Comparison of ENCODE assay signal across 8 mouse cellular contexts in the genomic region with DNA sequence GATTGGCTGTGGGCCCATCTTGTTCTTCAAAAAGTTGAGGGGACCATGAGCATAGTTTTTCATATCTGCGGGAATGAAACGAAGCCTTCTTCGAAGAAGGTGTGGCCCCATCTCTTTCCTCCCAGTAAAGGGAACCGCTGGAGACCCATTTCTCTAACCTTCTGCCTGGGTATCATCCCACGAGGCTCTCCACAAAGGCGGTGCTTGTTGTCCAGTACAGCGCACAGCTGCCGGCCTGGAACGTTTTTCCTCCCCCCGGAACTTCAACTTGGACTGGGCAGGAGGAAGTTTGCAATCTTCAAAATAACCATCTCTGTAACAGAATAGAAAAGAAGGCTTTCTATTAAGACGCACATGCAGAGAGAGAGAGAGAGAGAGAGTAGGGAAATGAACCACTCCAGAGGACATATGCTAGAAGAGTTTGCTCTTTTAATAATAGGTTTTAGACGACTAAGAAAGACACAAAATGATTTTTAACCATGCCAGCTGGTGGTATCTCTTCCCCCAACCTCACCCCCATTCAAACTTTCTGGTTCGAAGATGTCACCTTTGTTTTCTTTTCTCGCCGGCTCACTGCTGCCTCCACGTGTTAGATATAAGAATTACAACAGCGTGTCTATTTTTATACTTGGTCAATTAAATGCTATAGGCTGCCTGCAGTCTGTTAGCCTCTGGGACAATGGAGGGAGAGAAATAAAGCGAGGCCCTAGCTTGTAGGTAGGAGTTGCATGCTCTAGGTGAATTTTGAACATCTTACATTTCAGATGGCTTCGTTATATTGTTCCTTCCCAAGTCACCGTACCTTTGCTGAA. TPM values are rescaled to one million over a fixed set of nuclear protein-coding genes. Genes with fewer than 3 reads are reported as not detected.
DNase-seq lines count a peak whose midpoint lies in the region; ATAC-seq and TF ChIP-seq lines count a peak whose summit lies in the region.

No protein-coding gene starts in this region.

- H3K9me3 ChIP-seq in intestine, embryonic 15.5 days: no peaks in the 10 kb centered on the region
- H3K9me3 ChIP-seq in midbrain, embryonic 14.5 days (ENCODE audit: control insufficient read depth, low read length): no peaks in the 10 kb centered on the region

- ATAC-seq in intestine, embryonic 15.5 days: peak; percentile 50
- no peak for ATAC-seq in midbrain, embryonic 14.5 days (ENCODE audit: low FRiP score, low TSS enrichment)

- peak; percentile 42 to 47 for DNase-seq in urinary bladder, postnatal 36 days (ENCODE audit: low spot score in 2 of 2)
- DNase-seq in urinary bladder, adult 2 months (ENCODE audit: low spot score): no peak
- DNase-seq in cerebellum, adult 2 months: peak; percentile 50 to 53
- peak; percentile 44 to 66 for DNase-seq in frontal cortex, postnatal 36 days (ENCODE audit: low spot score in 2 of 2)
- DNase-seq in left cerebral cortex, postnatal 4 days: peak; percentile 47
- DNase-seq in midbrain, embryonic 14.5 days: peak; percentile 84
- peak; percentile 82 for DNase-seq in thymus, postnatal 0 days (ENCODE audit: low spot score)

- H3K27me3 ChIP-seq in cerebellum, adult 2 months (ENCODE audit: control insufficient read depth, insufficient read depth, low read length): no peaks in the 10 kb centered on the region
- H3K27me3 ChIP-seq in intestine, embryonic 15.5 days (replicated peaks): no peaks in the 10 kb centered on the region
- H3K27me3 ChIP-seq in midbrain, embryonic 14.5 days (ENCODE audit: control insufficient read depth, insufficient read depth, low read length): no peaks in the 10 kb centered on the region

- intact Hi-C loops in left cerebral cortex, postnatal 4 days (cut with DNase I): no loop called here

- no peak overlapping the region for H3K9ac ChIP-seq in intestine, embryonic 15.5 days
- H3K9ac ChIP-seq in midbrain, embryonic 14.5 days (replicated peaks; ENCODE audit: low read length): no peak overlapping the region

- peak; percentile 54; the same call in 1 of the 2 replicates for TF ChIP-seq CTCF in cerebellum, adult 2 months (IDR thresholded peaks at IDR 0.05; ENCODE audit: borderline replicate concordance, insufficient read depth, low read depth, low read length)

- H3K36me3 ChIP-seq in intestine, embryonic 15.5 days: no peaks in the 10 kb centered on the region
- H3K36me3 ChIP-seq in midbrain, embryonic 14.5 days (ENCODE audit: control insufficient read depth, insufficient read depth, low read length): no peaks in the 10 kb centered on the region

- TF ChIP-seq POLR2A in cerebellum, adult 2 months (IDR thresholded peaks at IDR 0.05; ENCODE audit: borderline replicate concordance, insufficient read depth, low read length): no peak

- H3K4me2 ChIP-seq in intestine, embryonic 15.5 days (replicated peaks): peak overlapping the region; percentile 30; the same call in 1 of the 2 replicates
- H3K4me2 ChIP-seq in midbrain, embryonic 14.5 days (ENCODE audit: low read length): no peak overlapping the region

- H3K4me3 ChIP-seq in cerebellum, adult 2 months (replicated peaks; ENCODE audit: insufficient read depth, low read depth, low read length): no peak overlapping the region
- no peak overlapping the region for H3K4me3 ChIP-seq in intestine, embryonic 15.5 days (replicated peaks)
- H3K4me3 ChIP-seq in midbrain, embryonic 14.5 days (replicated peaks; ENCODE audit: low read depth, low read length): no peak overlapping the region

- 27% methylated on average over 20 of the region's 20 CpGs for WGBS in cerebellum, adult 2 months
- WGBS in intestine, embryonic 15.5 days: 28% methylated on average over 20 of the region's 20 CpGs
- WGBS in midbrain, embryonic 14.5 days: 50% methylated on average over 20 of the region's 20 CpGs

- H3K4me1 ChIP-seq in cerebellum, adult 2 months (ENCODE audit: control insufficient read depth, insufficient read depth, low read length): no peaks in the 10 kb centered on the region
- H3K4me1 ChIP-seq in intestine, embryonic 15.5 days (replicated peaks): peaks cover 3% of the 10 kb centered on the region; the same call in 1 of the 2 replicates
- H3K4me1 ChIP-seq in midbrain, embryonic 14.5 days (ENCODE audit: control insufficient read depth, insufficient read depth, low read length): peaks cover 18% of the 10 kb centered on the region

- H3K27ac ChIP-seq in cerebellum, adult 2 months (ENCODE audit: insufficient read depth, low read length): no peak overlapping the region
- peak overlapping the region; percentile 82 for H3K27ac ChIP-seq in intestine, embryonic 15.5 days
- H3K27ac ChIP-seq in midbrain, embryonic 14.5 days (replicated peaks; ENCODE audit: low read depth, low read length): no peak overlapping the region

RNA-seq across cellular contexts. Expression of a gene that starts 9.1 kb away (rescaled TPM):
- polyA plus RNA-seq in urinary bladder, adult 2 months (2012; rRNA removed): 0.01 and 0.03 TPM in 2 replicates
- polyA plus RNA-seq in cerebellum, adult 2 months (2012; rRNA removed): not detected in 2 replicates
- polyA plus RNA-seq in intestine, embryonic 15.5 days (2015; fragmentation: Nextera tagmentation; extraction: Ambion mirVana): 0.11 and 0.15 TPM in 2 replicates
- not detected for total RNA-seq in left cerebral cortex, postnatal 4 days (2021)
- 0.39 and 0.47 TPM in 2 replicates for polyA plus RNA-seq in midbrain, embryonic 14.5 days (2014; fragmentation: Nextera tagmentation; extraction: Ambion mirVana)
- polyA plus RNA-seq in thymus, postnatal 0 days (2015; fragmentation: Nextera tagmentation; extraction: Ambion mirVana): 0.19 TPM in 1 of 2 replicates, not detected in the other

RNA-seq across cellular contexts. Expression of a gene that starts 31.3 kb away (rescaled TPM):
- polyA plus RNA-seq in urinary bladder, adult 2 months (2012; rRNA removed): 9.5 and 12.5 TPM in 2 replicates
- 7.2 and 7.4 TPM in 2 replicates for polyA plus RNA-seq in cerebellum, adult 2 months (2012; rRNA removed)
- polyA plus RNA-seq in intestine, embryonic 15.5 days (2015; fragmentation: Nextera tagmentation; extraction: Ambion mirVana): 8.4 and 9.1 TPM in 2 replicates
- total RNA-seq in left cerebral cortex, postnatal 4 days (2021): 10 to 100 TPM; 86.3 to 88.1 TPM
- polyA plus RNA-seq in midbrain, embryonic 14.5 days (2014; fragmentation: Nextera tagmentation; extraction: Ambion mirVana): 15.3 and 17.1 TPM in 2 replicates
- polyA plus RNA-seq in thymus, postnatal 0 days (2015; fragmentation: Nextera tagmentation; extraction: Ambion mirVana): 9.1 and 11.4 TPM in 2 replicates
